Mouse (Mus musculus) lung, adult 2 months (tissue): Measurements from ENCODE around the gene Emx2.

ENCODE experiments used
- CTCF ChIP-seq: fragments of 200-500 bp; IDR thresholded peaks from 2 replicates; pipeline ENCODE4 v1.5.1; 2011; ENCODE audit warnings: mild to moderate bottlenecking, low read length, control low read depth; ENCODE audit not compliant: insufficient read depth
- POLR2A ChIP-seq: fragments of 200-500 bp; IDR thresholded peaks from 2 replicates; pipeline ENCODE4 v1.6.1; 2011; ENCODE audit warnings: low read depth, mild to moderate bottlenecking, control low read depth, low read length, borderline replicate concordance; ENCODE audit errors: extremely low read depth

DNA sequence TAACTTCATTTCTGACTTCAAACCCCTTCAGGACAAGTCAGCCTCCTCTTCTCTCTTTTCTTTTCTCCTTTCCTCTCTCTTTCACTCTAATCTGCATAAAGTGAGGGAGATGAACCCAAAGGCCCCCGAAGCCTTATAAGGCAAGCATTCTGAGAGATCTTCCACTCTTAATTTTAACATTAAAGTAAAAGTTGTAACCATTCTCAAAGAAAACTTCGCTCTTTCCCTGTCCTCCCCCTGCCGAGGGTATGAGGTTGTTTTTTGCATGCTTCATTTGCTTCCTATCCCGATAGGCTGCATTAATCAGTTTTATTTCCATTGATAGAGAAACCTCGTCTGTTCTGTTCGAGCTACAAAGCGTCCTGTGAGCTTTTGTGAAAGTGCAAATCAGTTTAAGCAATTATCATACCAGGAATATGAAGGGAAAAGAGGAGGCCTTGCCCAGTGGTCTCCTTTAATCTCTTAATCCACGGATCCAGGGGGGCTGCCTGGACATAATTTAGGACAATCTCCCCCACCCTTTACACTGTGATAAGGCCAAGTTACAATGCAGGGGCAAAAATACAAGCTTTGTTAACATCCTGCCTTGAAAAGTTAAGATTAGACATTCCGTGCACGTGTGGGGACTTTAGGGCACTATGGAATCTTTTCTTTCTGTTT is 7.7 kb downstream of the Emx2 start:
- no peak for TF ChIP-seq CTCF
- no peak for TF ChIP-seq POLR2A
